ENCODE assay signal across 16 mouse cellular contexts in genomic region chr1:189764258-189764657, GRCm38 (mm10). TPM values are rescaled to one million over a fixed set of nuclear protein-coding genes. Genes with fewer than 3 reads are reported as not detected.
DNase-seq lines count a peak whose midpoint lies in the region; ATAC-seq lines count a peak whose summit lies in the region.
"Had no signal": no experiment of that assay in that cellular context is flagged by ENCODE, and none has a peak within 500 bp of the region (broad histone marks: within the 10 kb centered on the region; RNA-seq: fewer than 3 reads in every experiment).

No protein-coding gene starts in this region.

- H3K36me3 ChIP-seq in heart, embryonic 14.5 days (ENCODE audit: control insufficient read depth, insufficient read depth, low read length) = no peaks in the 10 kb centered on the region
- H3K36me3 ChIP-seq in liver, embryonic 16.5 days (ENCODE audit: control insufficient read depth, insufficient read depth) = no peaks in the 10 kb centered on the region
- no peaks in the 10 kb centered on the region for H3K36me3 ChIP-seq in liver, embryonic 12.5 days
- no peaks in the 10 kb centered on the region for H3K36me3 ChIP-seq in stomach, embryonic 15.5 days
- H3K36me3 ChIP-seq: embryonic facial prominence, embryonic 13.5 days; forebrain, embryonic 10.5 days; limb, embryonic 12.5 days; liver, embryonic 15.5 days had no signal

- H3K4me1 ChIP-seq in heart, embryonic 14.5 days (ENCODE audit: control insufficient read depth in 2 of 2, insufficient read depth in 2 of 2, low read length in 2 of 2) = peaks cover 34 to 60% of the 10 kb centered on the region in 2 experiments
- H3K4me1 ChIP-seq in liver, embryonic 16.5 days (ENCODE audit: control insufficient read depth, low read depth, low read length) = no peaks in the 10 kb centered on the region
- H3K4me1 ChIP-seq in liver, embryonic 12.5 days = peaks cover 3% of the 10 kb centered on the region
- H3K4me1 ChIP-seq in stomach, embryonic 15.5 days = peaks cover 28% of the 10 kb centered on the region

- H3K9me3 ChIP-seq in heart, embryonic 14.5 days (ENCODE audit: control insufficient read depth, low read length) = no peaks in the 10 kb centered on the region
- H3K9me3 ChIP-seq in liver, embryonic 16.5 days (replicated peaks; ENCODE audit: control insufficient read depth, low read length) = no peaks in the 10 kb centered on the region
- H3K9me3 ChIP-seq in liver, embryonic 12.5 days (replicated peaks) = no peaks in the 10 kb centered on the region
- H3K9me3 ChIP-seq in stomach, embryonic 15.5 days = no peaks in the 10 kb centered on the region
- H3K9me3 ChIP-seq: embryonic facial prominence, embryonic 13.5 days; forebrain, embryonic 10.5 days; limb, embryonic 12.5 days; liver, embryonic 15.5 days had no signal

- H3K27me3 ChIP-seq in heart, embryonic 14.5 days (ENCODE audit: control insufficient read depth, insufficient read depth, low read length) = no peaks in the 10 kb centered on the region
- no peaks in the 10 kb centered on the region for H3K27me3 ChIP-seq in liver, embryonic 16.5 days (ENCODE audit: control insufficient read depth, insufficient read depth, low read depth, low read length)
- no peaks in the 10 kb centered on the region for H3K27me3 ChIP-seq in liver, embryonic 12.5 days (replicated peaks)
- no peaks in the 10 kb centered on the region for H3K27me3 ChIP-seq in stomach, embryonic 15.5 days (replicated peaks)
- H3K27me3 ChIP-seq: embryonic facial prominence, embryonic 13.5 days; limb, embryonic 12.5 days; liver, embryonic 15.5 days had no signal

- H3K4me2 ChIP-seq in heart, embryonic 14.5 days (ENCODE audit: low read length) = no peak overlapping the region
- H3K4me2 ChIP-seq in liver, embryonic 16.5 days (ENCODE audit: low read depth, low read length) = no peak overlapping the region
- H3K4me2 ChIP-seq in liver, embryonic 12.5 days = no peak overlapping the region
- no peak overlapping the region for H3K4me2 ChIP-seq in stomach, embryonic 15.5 days
- H3K4me2 ChIP-seq: embryonic facial prominence, embryonic 13.5 days; limb, embryonic 12.5 days; liver, embryonic 15.5 days had no signal

- no peak; the same call in 1 of the 2 replicates for ATAC-seq in heart, embryonic 14.5 days (ENCODE audit: insufficient number of reproducible peaks, insufficient read depth, low FRiP score, low read depth)
- ATAC-seq in liver, embryonic 16.5 days (ENCODE audit: low read depth) = 0 out of 2 replicates have a peak, but pooled peaks have one; percentile 10
- no peak for ATAC-seq in liver, embryonic 12.5 days
- ATAC-seq in stomach, embryonic 15.5 days (ENCODE audit: insufficient read depth, low FRiP score, low read depth) = no peak
- ATAC-seq in erythroblast, adult 5-6 weeks (replicated peaks; ENCODE audit: low FRiP score, poor library complexity, severe bottlenecking) = no peak
- ATAC-seq: inflammation-experienced regulatory T-cells, adult 6 months had no signal

- WGBS in heart, embryonic 14.5 days = 53% methylated on average over 5 of the region's 5 CpGs
- WGBS in liver, embryonic 16.5 days (ENCODE audit: insufficient replicate concordance) = 37% methylated on average over 5 of the region's 5 CpGs
- WGBS in liver, embryonic 12.5 days (ENCODE audit: insufficient replicate concordance) = 43% methylated on average over 5 of the region's 5 CpGs
- 51% methylated on average over 5 of the region's 5 CpGs for WGBS in stomach, embryonic 15.5 days

- no peak for DNase-seq in heart, adult 8-10 months (ENCODE audit: low spot score)
- DNase-seq in lung, postnatal 10 days = peak; percentile 44
- DNase-seq in c-Kit-positive CD71-positive TER-119-positive erythroid progenitor cells, embryonic 14.5 days (ENCODE audit: low spot score) = no peak
- DNase-seq: cerebellum, adult 11 months; heart, postnatal 36 days; thymus, adult 18-20 months had no signal

- H3K9ac ChIP-seq in heart, embryonic 14.5 days (ENCODE audit: low read length) = no peak overlapping the region
- H3K9ac ChIP-seq in liver, embryonic 16.5 days (ENCODE audit: low read depth, low read length) = no peak overlapping the region
- no peak overlapping the region for H3K9ac ChIP-seq in liver, embryonic 12.5 days
- no peak overlapping the region for H3K9ac ChIP-seq in stomach, embryonic 15.5 days
- H3K9ac ChIP-seq: embryonic facial prominence, embryonic 13.5 days; limb, embryonic 12.5 days; liver, embryonic 15.5 days had no signal

- peak overlapping the region; percentile 12 to 32; a peak in 2 of 4 replicates for H3K27ac ChIP-seq in heart, embryonic 14.5 days (replicated peaks in 1 of 2; ENCODE audit: control insufficient read depth in 1 of 2, insufficient read depth in 1 of 2, low read depth in 2 of 2, low read length in 2 of 2)
- H3K27ac ChIP-seq in liver, embryonic 16.5 days (ENCODE audit: low read length) = no peak overlapping the region
- no peak overlapping the region for H3K27ac ChIP-seq in liver, embryonic 12.5 days
- 0 out of 2 replicates have a peak overlapping the region, but pooled peaks have one; percentile 7 for H3K27ac ChIP-seq in stomach, embryonic 15.5 days
- H3K27ac ChIP-seq: embryonic facial prominence, embryonic 13.5 days; forebrain, embryonic 10.5 days; limb, embryonic 12.5 days; liver, embryonic 15.5 days had no signal

- H3K4me3 ChIP-seq in heart, embryonic 14.5 days (ENCODE audit: control insufficient read depth in 1 of 2, insufficient read depth in 1 of 2, low read depth in 1 of 2, low read length in 2 of 2) = no peak overlapping the region
- H3K4me3 ChIP-seq in liver, embryonic 16.5 days (ENCODE audit: low read depth, low read length) = no peak overlapping the region
- H3K4me3 ChIP-seq in liver, embryonic 12.5 days = no peak overlapping the region
- H3K4me3 ChIP-seq in stomach, embryonic 15.5 days (replicated peaks) = no peak overlapping the region
- H3K4me3 ChIP-seq: embryonic facial prominence, embryonic 13.5 days; forebrain, embryonic 10.5 days; limb, embryonic 12.5 days; liver, embryonic 15.5 days had no signal

RNA-seq across cellular contexts. Expression of gene Ptpn14, which starts 36.2 kb away (rescaled TPM):
- polyA plus RNA-seq in heart, embryonic 14.5 days (2014; fragmentation: Nextera tagmentation; extraction: Ambion mirVana) = 9.9 and 11.0 TPM in 2 replicates
- 10 to 100 TPM; 31.2 to 35.9 (median 33.9) TPM for total RNA-seq in heart, adult 8-10 months (2022)
- polyA plus RNA-seq in liver, embryonic 16.5 days (2015; fragmentation: Nextera tagmentation; extraction: Ambion mirVana) = 0.26 and 0.38 TPM in 2 replicates
- 0.70 and 0.86 TPM in 2 replicates for polyA plus RNA-seq in liver, embryonic 12.5 days (2016; fragmentation: Nextera tagmentation; extraction: Ambion mirVana)
- polyA plus RNA-seq in stomach, embryonic 15.5 days (2015; fragmentation: Nextera tagmentation; extraction: Ambion mirVana) = 7.6 and 10.0 TPM in 2 replicates
- 0.84 and 1.5 TPM in 2 replicates for total RNA-seq in erythroblast, adult 5-6 weeks (2015; ENCODE audit: low replicate concordance)
- 0.56 and 1.3 TPM in 2 replicates for total RNA-seq in erythroblast, adult 5-6 weeks (2017; ENCODE audit: low replicate concordance)

Comparison
In these comparisons a context has a peak if more than half of its experiments do, and no peak if none do; other contexts are left out.
1. H3K27ac ChIP-seq: peak in heart, embryonic 14.5 days (2 of 2) and stomach, embryonic 15.5 days (single experiment); none in liver, embryonic 16.5 days (single experiment) and liver, embryonic 12.5 days (single experiment).